Mouse (Mus musculus) E14TG2a.4 (cell line): ENCODE measurements around the gene Rpl35a.

Source experiments
- CTCF ChIP-seq: conservative IDR thresholded peaks from 2 replicates; pipeline ENCODE4 v1.5.1; 2014; ENCODE audit warnings: low read length
- NANOG ChIP-seq: IDR thresholded peaks from 2 replicates; pipeline ENCODE4 v1.6.1; 2014; ENCODE audit warnings: borderline replicate concordance, low read length, mixed read lengths
- POU5F1 ChIP-seq: IDR thresholded peaks from 2 replicates; pipeline ENCODE4 v1.6.1; 2014; ENCODE audit warnings: low read length, borderline replicate concordance

DNA sequence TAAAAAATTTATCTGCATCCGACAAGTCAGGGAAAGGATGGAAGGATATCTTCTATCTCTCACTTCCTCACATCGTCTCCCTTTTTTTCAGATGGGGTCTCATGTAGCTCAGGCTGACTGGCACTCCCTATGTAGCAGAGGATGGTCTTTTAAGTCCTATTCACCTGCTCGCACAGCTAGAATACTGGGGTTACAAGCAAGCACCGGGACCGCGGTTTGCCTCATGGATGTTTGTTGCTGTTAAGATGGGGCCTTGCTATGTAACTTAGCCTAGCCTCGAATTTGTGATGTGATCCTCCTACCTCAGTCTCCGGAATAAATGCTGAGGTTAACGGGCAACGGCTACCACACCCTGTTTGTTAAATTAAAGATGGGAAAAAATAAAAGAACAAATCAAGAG lies 598 bp upstream of the Rpl35a start:
- TF ChIP-seq CTCF (no peak), POU5F1 (no peak), NANOG (no peak)
